Mouse (Mus musculus): ENCODE results near the gene Zscan18.
"Not testable (repeated sequence)": the region's sequence is repeated elsewhere in the genome, so short reads cannot be mapped to it uniquely, and the experiment has no call there.

The Zscan18 gene

DNA sequence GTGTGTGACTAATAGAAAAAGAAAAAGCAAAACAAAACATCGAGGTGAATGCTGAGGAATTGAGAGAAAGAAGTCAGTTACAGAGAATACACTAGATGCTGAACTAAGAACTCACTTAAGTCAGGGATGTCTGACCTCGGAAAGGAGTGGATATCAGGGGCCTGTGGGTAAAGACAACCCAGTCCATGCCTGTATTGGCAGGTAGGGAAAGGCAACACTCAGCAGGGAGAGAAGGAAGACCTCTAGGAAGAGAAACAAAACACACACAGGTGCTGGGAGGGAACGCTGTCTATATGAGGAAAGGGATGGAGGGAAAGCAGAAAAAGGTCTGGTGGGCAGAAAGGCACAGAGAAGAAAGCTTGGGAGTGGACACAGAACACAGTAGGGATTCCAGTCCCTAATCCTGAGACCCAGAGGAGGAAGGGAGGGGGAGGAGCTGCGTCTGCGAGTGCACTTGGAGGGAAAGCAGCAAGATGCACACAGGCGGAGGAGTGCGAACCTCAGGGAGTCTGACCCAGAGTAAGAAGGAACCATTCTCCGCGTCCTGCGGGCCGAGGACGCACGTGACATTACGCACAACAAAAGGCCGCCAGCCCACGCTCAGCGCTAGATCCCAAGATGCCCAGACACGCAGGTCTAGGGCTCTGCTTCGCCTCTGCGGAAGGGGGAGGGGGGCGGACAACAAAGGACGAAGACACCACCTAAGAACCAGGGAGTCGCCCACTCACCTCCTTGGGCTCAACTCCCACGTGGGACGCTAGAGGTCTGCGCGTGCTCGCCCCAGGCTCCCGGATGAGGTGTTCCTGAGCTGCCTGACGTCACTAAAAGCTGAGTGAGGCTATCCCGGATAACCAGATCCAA lies at the start of gene Zscan18:
Gene Zscan18, minus strand, starts transcription at position 770 of the 861 bp plus-strand sequence.
- peak; percentile 52 for DNase-seq (ENCODE audit: low read depth)

DNA sequence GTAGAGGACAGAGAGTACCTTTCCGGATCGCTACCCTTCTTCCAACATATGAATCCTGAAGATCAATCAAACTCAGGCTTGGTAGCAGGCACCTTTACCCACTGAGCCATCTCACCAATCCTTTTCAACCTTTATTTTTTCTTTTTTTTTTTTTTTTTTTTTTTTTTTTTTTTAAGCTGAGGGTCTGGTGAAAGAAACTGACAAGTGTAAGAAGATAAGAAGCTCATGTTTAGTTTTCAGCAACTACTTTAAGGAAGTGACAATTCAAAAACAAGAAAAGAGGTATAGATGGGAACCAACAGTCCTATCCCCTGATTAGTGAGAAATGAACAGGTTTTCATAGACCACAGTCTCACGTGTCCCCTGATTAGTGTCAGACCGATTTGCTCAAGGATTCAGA lies 32.3 kb upstream of the Zscan18 start:
- no peak for DNase-seq (ENCODE audit: low read depth)

DNA sequence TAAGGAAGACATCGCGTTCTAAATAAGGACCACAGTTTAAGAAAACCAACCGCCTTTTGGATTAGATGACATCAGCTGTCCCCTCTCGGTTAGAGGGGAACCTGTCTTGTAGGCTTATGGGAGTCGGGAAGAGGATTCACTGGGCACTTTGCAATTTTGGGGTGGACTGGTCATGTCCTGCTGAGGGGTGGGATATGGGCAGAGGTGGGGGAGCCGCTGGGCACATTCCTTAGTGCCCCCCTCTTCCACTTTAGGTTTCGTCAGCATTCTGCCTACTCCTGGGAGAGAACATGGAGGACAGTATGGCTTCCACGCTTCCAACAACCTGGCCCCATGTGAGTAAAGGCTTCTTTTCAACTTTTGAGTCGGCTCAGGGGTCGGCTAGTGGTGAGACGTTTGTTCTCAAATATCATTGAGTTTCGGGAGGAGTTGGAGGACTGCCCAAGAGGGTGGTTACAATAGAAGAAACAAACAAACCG lies 31.8 kb upstream of the Zscan18 start:
- DNase-seq (ENCODE audit: low read depth), result no peak

DNA sequence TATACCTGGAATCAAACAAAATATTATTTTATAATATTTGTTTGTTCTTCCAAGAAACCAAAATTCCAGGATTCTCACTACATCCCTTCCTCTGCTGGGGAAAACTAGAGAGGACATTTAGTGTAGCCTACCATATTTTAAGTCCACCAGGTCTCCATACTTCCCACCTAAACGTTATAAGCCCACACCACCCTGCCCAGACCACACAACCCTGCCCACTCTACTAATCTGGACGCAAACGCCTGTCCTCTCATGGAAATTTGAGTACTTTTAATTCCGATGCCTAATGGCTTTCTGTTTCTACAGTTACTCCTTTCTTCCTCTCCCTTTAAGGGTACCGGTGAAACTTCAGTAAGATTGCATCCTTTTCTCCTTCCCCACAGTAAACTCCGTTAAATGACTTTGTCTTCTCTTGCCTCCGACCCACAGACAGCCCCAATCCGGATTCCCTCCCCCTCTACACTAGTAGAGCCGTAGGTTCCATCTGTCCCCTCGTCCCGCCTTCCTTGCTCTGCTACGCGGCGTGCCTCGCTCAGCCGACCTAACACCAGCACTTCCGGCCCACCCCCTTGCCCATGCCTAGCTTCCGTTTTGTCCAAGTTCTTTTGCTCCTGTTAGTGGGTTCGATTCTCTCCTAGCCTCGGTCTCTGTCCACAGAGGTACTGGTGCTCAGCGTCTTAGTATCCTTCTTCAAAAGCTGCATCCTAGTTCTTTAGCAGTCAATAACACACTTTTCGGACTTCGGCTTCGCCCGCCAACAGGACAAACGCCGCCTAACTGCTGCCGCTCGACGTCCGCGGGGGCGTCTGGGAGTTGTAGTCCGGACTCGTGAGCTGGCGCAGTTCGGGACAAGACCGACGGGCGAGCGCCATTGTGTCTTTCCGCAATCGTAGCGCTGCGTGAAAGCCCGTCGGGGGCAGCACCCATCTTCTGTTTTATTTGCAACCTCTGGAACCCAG lies 31.0 kb upstream of the Zscan18 start, which contains the start of gene Zfp110:
Gene Zfp110, plus strand, starts transcription at position 600 of the 959 bp plus-strand sequence.
- DNase-seq (ENCODE audit: low read depth), result peak; percentile 81

DNA sequence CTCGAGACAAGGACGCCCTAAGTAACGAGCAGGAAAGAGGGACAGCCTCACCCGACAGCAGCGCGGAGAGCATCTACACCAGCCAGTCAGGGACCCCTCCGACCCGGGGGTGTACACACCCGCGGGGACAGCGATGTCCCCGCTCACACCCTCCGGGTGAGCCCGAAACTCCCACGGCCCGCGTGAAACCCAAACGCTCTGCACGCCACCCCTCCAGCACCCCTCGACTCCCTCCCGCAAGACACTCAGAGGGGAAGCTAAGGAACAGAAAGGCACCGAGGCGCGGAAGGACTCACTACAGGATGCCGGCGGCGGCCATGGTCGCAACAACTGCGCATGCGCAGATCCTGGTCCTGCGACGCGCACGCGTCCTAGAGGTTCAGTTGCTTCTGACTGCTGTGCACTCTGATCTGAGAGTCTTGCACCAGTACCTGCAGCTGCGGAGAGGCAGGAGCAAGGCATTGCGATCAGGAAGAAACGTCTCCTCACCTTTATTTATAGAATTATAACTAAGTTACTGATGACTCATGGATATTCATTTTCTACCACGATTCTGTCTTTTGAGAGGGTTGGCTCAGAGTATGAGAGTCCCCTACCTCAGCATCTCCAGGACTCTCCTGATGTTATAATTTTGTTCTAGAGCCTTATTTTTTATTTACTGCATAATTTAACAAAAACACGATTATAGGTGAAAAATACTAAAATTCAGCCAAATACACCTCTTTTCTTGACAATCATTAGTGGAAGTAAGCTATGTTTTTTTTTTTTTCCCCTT lies 15.3 kb upstream of the Zscan18 start, which contains the start of gene Zfp329:
Gene Zfp329, minus strand, starts transcription at position 338 of the 775 bp plus-strand sequence.
- peak; percentile 82 for DNase-seq (ENCODE audit: low read depth)

DNA sequence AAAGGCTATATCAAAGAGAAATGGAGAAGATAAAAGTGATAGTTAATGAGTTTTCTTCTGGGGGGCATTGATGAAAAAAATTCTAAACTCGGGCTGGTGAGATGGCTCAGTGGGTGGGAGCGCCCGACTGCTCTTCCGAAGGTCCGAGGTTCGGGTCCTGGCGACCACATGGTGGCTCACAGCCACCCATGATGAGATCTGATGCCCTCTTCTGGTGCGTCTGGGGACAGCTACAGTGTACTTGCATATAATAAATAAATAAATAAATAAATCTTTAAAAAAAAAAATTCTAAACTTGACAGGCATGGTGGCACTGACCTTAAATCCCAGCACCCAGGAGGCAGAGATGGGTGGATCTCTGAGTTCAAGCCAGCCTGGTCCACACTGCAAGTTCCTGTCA lies 12.1 kb upstream of the Zscan18 start:
- DNase-seq (ENCODE audit: low read depth), result no peak

DNA sequence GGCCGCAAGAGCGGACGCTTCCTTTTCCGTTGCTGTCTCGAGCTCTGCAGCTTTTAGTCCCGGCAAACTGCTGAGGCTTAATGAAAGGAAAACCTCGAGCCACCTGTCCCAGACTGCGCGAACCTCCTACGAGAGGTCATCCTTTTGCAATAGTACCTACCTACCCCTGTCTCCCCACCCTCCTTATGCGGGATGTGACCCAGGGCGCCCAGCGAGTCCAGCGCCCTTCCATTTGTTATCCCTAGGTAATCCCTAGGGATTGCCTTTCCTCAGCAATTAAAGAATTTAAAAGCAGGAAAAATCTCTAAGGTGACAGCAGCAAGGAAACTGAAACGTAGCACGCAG lies 264 bp upstream of the Zscan18 start:
- no peak for DNase-seq (ENCODE audit: low read depth)

DNA sequence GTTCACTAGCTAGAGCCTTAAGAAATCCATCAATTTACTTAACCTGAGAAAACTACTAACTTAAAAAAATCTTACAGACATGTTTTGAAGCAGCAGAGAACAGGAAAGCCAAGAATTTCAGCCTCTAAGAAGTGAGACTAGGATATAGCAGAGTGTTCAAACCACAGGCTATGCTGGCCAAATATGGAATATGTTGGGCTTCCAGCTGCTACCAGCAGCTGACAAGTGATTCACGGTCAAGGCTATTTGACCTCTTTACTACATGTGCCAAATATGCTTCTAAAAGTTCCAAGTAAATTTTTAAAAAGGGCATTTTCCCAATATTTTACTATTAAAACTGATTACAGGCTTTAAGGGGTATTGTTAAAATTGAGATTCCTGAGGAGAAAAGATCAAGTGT lies 3.9 kb downstream of the Zscan18 start:
- no peak for DNase-seq (ENCODE audit: low read depth)

DNA sequence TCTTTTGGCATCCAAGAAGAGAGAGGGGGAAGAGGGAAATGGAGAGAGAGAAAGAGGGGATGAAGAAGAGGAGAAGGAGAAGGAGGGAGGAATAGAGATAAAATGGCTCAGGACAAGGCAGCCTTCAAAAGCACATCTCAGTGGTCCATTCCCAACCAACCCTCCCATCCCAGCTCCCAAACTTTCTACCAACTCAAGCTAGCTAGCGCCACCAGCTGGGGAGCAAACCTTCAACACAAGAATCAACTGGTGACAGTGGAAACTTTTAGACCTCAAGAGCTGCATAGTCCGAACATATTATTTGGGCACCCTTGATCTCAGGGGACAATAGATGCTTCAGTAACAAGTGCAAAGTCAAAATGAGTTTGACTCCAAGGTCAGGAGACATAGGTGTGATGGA lies 5.5 kb downstream of the Zscan18 start:
- DNase-seq (ENCODE audit: low read depth), result no peak

DNA sequence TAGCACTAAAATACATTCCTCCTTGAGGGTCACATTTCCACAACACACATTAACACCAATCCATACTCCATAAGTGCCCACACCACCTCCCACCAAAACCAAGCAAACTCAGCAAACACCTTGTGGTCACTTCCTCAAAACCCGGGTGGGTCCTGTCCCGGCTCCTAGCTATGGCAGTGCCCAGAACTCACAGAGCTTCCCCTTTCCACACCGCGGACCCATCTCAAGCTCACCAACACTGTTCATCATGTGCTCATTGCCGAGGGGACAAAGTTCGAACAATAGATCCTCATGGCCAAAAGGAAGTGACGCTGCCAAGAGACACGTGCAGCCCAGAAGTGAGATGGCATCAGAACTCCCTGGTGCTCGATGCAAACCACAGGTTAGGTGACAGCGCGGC lies 10.8 kb downstream of the Zscan18 start:
- not testable (repeated sequence) for DNase-seq (ENCODE audit: low read depth)

DNA sequence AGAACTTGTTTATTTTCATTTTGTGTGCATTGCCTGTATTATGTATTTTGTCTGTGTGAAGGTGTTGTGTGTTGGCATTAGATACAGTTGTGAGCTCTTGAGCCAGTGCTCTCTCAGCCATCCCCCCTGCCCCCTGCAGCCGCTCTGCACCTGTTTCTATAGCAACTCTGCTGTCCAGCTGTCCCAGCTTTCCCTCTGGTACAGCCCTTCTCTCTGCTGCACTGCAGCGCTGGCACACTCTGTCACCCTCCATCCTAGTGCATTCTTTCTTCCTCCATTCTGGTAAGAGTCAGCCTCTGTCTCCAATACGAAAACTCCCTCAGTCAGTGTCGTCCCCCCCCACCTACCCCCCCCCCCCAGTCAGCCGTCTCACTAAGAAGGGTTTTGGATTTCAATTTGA lies 15.4 kb downstream of the Zscan18 start:
- no peak for DNase-seq (ENCODE audit: low read depth)

DNA sequence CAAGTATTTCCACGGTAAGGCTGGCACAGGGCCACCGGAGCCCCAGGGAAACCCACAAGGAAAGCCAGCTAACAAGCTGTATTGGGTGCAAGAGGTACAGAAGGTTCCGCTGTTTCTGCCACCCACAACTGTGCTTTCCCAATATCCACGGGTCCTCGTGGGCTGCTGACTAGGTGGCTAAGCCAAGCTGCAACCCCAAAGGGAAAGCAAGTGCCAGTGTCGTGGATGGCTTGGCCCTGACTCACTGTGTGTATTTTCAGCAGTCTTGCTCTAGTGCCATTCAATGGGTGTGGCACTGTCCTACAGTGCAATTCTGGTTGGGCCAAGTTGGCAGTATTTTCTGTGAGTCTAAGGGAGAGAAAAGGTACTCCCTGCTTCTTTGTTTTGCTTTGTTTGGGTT lies 16.1 kb downstream of the Zscan18 start:
- DNase-seq (ENCODE audit: low read depth), result no peak

DNA sequence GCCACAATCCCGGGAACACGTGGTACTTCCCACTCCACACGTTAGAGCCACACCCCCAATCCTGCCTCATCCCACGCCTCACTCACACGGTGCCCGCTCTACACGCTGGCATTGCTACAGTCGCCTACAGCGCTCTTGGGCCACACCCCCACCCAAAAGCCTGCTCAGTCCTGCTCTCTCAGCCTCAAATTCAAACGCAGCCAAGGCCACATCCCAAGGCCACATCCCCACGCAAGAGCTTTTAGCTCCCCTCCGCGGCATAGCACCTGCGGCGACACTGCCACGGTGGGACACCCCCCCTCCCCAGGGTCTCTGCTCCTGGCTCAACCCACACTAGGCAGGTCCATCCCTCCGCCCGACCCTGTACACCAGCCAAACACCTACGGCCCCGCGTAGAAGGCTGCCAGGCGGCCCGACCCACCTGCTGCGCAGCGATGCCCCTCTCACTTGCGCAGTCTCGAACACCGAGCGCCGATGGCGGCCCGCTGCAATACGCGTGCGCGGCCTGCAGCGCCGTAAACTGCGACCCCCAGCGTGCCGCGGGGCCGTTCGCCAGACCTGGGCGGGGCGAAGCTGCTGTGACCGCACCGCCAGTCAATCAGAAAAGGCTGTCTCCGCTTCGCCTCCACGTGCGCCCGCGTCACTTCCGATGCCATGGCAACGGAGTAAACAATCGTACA lies 23.1 kb downstream of the Zscan18 start:
- peak; percentile 43 for DNase-seq (ENCODE audit: low read depth)

DNA sequence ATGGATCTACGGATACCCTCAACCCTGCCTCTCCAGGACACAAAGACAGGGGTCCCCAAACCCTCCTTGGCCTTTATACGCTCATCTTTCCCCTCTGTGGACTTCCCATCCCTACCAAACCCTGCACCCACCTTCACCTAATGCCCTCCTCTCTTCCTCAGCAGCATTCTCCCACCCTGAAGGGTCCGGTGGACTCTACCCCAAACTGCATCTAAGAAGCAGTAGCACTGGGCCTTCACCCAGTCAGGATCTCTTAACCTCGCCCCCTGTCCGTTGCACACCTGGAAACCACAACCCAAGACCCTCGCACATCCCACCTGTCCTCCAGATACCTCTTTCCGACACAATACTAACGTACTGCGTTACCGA lies 23.7 kb downstream of the Zscan18 start:
- DNase-seq (ENCODE audit: low read depth), result no peak

DNA sequence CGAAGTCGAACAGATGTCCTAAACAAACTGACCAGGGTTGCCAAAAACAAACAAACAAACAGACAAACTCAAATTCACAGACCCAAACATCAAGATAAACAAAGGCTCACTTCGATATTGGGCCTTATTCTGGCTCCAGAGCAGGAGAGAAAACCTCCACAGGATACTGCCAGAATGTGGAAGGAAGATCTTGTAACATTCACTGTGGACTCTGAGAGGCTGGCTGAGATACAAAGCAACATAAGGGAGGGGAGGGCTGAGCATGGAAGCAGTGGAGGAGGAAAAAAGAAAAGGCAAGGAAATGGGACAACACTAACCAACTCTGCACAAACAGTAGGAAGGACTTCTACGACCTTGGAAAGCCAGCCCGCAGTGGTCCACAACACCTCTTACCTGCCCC lies 24.3 kb downstream of the Zscan18 start:
- DNase-seq (ENCODE audit: low read depth), result no peak

DNA sequence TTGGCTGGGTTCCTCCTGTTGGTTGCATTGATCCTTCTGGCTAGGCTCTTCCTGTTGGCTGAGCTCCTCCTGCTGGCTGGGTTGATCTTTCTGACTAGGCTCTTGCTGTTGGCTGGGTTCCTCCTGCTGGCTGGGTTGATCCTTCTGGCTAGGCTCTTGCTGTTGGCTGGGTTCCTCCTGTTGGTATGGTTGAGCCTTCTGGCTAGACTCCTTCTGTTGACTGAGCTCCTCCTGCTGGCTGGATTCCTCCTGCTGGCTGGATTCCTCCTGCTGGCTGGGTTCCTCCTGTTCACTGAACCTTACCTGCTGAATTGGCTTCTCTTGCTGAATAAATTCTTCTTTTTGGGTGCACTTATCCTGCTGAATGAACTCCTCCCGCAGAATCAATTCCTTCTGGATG lies 28.8 kb downstream of the Zscan18 start:
- DNase-seq (ENCODE audit: low read depth), result no peak

DNA sequence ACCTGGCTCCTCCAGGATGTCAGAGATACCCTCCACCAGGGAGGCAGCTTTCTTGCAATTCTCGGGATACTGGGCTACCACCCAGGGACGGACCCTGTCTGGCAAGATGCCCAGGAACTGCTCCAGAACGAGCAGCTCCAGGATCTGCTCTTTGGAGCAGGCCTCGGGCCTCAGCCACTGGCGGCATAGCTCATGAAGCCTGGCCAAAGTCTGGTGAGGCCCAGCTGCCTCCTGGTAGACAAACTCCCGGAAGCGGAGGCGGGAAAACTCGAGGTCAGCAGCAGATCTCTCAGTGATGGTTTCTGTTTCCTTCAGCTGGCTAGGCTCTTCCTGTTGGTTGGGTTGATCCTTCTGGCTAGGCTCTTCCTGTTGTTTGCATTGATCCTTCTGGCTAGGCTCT lies 29.3 kb downstream of the Zscan18 start:
- DNase-seq (ENCODE audit: low read depth), result no peak

DNA sequence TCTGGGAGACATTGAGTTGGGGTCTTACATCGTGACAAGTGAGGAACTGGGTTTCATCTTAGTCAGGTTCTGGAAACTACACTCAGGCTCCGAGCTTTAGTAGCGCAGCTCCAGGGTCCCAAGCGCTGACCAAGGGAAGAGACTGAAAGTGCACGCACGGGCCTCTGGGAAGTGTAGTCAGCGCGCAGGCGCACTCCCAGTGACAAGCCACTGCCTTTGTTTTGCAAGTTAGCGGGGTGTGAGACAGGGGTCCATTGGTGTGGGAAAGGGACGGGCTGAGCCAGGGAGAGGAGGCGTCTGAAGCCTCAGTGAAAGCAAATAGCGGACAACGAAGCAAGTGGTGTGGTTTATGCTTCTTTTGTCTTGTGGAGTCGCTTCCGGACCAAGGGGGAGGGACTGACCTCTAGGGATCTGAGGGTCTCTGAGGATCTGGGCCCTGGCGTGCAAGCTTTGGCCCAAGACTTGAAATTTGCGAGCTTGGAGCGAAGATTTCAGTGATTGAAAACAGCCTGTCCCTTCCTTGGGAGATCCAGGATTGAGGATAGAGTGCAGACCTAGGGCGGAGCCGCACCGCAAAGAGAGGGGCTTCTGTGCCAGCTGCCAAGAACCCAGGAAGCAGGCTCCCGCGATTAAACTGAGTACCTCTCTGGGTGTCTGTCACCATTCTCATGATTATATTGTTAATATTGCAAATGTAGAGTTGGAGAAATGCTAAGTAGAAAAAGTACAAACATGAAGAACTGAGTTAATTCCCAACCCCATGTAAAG lies 53.8 kb downstream of the Zscan18 start:
- no peak for DNase-seq (ENCODE audit: low read depth)

DNA sequence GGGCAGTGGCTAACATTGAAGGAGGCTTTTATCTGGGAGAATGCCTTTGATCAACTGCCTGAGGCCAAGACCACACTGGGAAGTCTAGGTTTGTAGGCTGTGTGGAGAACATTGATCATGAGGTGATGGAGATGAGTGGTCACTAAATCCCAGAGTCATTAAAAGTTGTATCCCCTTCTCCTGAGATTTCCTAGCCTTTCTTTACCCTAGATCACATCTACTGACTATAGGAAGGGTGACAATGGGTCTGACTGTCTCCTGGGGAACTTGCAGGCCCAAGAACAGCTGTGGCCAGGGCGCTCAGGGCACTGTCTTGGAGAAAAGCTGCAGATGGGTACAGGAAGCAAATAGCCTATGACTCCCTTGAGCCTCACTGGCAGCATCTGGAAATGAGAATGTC lies 68.5 kb downstream of the Zscan18 start, which contains the start of gene Vmn2r56:
Gene Vmn2r56, minus strand, starts transcription at position 101 of the 400 bp plus-strand sequence.
- DNase-seq (ENCODE audit: low read depth), result no peak
